Mouse (Mus musculus): ENCODE results near the gene Clca3a1.

DNA sequence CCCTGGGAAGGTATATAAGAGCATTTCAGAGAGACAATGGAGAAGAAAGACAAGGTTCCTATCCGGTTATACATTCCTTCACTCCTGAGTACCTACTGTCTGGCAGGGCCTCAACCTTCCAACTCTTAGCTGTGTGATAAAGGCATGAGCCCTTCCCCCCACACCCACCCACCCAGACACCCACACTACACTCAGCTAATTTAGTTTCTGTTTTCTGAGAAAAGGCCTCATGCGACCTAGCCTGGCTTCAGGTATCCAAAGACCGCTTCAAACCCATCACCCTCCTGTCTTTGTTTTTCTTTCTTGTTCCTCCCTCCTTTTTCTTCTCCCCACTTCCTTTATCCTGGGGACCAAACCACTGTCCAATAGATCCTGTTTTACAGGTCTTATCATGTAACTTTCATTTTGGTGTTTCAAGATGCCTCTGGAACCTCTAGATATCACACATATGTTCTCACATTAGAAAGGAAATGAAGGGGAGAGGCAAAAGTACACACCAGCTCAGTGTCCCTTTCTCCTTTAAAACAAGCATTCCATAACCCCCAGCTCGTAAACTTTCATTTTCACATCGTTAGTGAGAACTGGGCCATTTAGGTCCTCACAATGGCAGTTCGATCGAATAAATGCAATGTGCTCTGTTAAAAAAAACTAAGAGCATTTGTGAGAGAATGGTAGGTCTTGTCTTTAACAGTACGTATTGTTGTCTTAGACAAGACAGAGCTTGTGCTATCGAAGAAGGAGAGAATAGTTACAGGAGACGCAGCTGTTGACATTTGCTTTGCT is 39.5 kb downstream of the Clca3a1 start:
- TF ChIP-seq CTCF (IDR thresholded peaks at IDR 0.05; ENCODE audit: extremely low read depth, insufficient read depth, low read length), result no peak
- no peak for TF ChIP-seq POLR2A (IDR thresholded peaks at IDR 0.05; ENCODE audit: extremely low read depth, insufficient read depth, low read length)
